Mouse (Mus musculus): Measurements from ENCODE around the gene Lsamp. TPM values are rescaled to one million over a fixed set of nuclear protein-coding genes. Genes with fewer than 3 reads are reported as not detected.

The Lsamp gene
- 1 to 10 TPM; 1.4 TPM for total RNA-seq (2021)
- long read RNA-seq, experiment 1, partial matches to known transcripts: 0 of 1 reads
- long read RNA-seq, experiment 1, other reads (novel, unspliced or antisense): 1 of 1 reads
- long read RNA-seq, experiment 2, partial matches to known transcripts: 0 of 3 reads
- long read RNA-seq, experiment 2, other reads (novel, unspliced or antisense): 3 of 3 reads

- DNase-seq: peak; percentile 22 to 47
- intact Hi-C loops (cut with DNase I): no loop called here
Observed at GRCm38 (mm10) chr16:39984205-39984634, at the start of gene Lsamp. Lsamp (plus strand) TSS chr16:39984361.

GRCm38 (mm10) chr16:39957686-39958085 is 26.5 kb upstream of the Lsamp start:
- DNase-seq: no peak
- intact Hi-C loops (cut with DNase I): no loop called here

GRCm38 (mm10) chr16:39972712-39973111 is 11.4 kb upstream of the Lsamp start:
- DNase-seq: no peak
- intact Hi-C loops (cut with DNase I): no loop called here

GRCm38 (mm10) chr16:39984635-39985291 is 602 bp downstream of the Lsamp start:
- DNase-seq: no peak
- intact Hi-C loops (cut with DNase I): no loop called here

GRCm38 (mm10) chr16:39988466-39988865 is 4.3 kb downstream of the Lsamp start:
- intact Hi-C loops (cut with DNase I): no loop called here
- DNase-seq: no peak

- DNase-seq: no peak
- intact Hi-C loops (cut with DNase I): no loop called here
Observed at GRCm38 (mm10) chr16:39994821-39995220, 10.7 kb downstream of the Lsamp start.

GRCm38 (mm10) chr16:40008800-40009199 is 24.6 kb downstream of the Lsamp start:
- DNase-seq: no peak
- intact Hi-C loops (cut with DNase I): no loop called here

GRCm38 (mm10) chr16:40011106-40011505 is 26.9 kb downstream of the Lsamp start:
- intact Hi-C loops (cut with DNase I): no loop called here
- no peak for DNase-seq

GRCm38 (mm10) chr16:40022611-40023010 is 38.5 kb downstream of the Lsamp start:
- no peak for DNase-seq
- intact Hi-C loops (cut with DNase I): no loop called here

- DNase-seq: no peak
- intact Hi-C loops (cut with DNase I): no loop called here
Observed at GRCm38 (mm10) chr16:40036719-40037118, 52.6 kb downstream of the Lsamp start.

GRCm38 (mm10) chr16:40059546-40059945 is 75.4 kb downstream of the Lsamp start:
- DNase-seq: no peak
- intact Hi-C loops (cut with DNase I): no loop called here

GRCm38 (mm10) chr16:40059968-40060367 is 75.8 kb downstream of the Lsamp start:
- intact Hi-C loops (cut with DNase I): no loop called here
- no peak for DNase-seq

- intact Hi-C loops (cut with DNase I): no loop called here
Observed at GRCm38 (mm10) chr16:40060491-40060890, 76.3 kb downstream of the Lsamp start.

GRCm38 (mm10) chr16:40075556-40075955 is 91.4 kb downstream of the Lsamp start:
- intact Hi-C loops (cut with DNase I): no loop called here
- DNase-seq: peak; percentile 33 to 49

More at GRCm38 (mm10) chr16:40060491-40060890, 76.3 kb downstream of the Lsamp start:
- no peak for DNase-seq

- no peak for DNase-seq
- intact Hi-C loops (cut with DNase I): no loop called here
Observed at GRCm38 (mm10) chr16:40080224-40080623, 96.1 kb downstream of the Lsamp start.

- DNase-seq: no peak
- intact Hi-C loops (cut with DNase I): no loop called here
Observed at GRCm38 (mm10) chr16:40104329-40104728, 120.2 kb downstream of the Lsamp start.

- DNase-seq: no peak
- intact Hi-C loops (cut with DNase I): no loop called here
Observed at GRCm38 (mm10) chr16:40182918-40183317, 198.8 kb downstream of the Lsamp start.

GRCm38 (mm10) chr16:40187987-40188590 is 203.9 kb downstream of the Lsamp start:
- DNase-seq: no peak
- intact Hi-C loops (cut with DNase I): no loop called here

- DNase-seq: no peak
- intact Hi-C loops (cut with DNase I): no loop called here
Observed at GRCm38 (mm10) chr16:40194401-40194800, 210.2 kb downstream of the Lsamp start.

GRCm38 (mm10) chr16:40194839-40195238 is 210.7 kb downstream of the Lsamp start:
- intact Hi-C loops (cut with DNase I): no loop called here
- DNase-seq: no peak

GRCm38 (mm10) chr16:40228627-40229026 is 244.5 kb downstream of the Lsamp start:
- intact Hi-C loops (cut with DNase I): no loop called here
- DNase-seq: no peak

- DNase-seq: no peak
- intact Hi-C loops (cut with DNase I): no loop called here
Observed at GRCm38 (mm10) chr16:40233066-40233465, 248.9 kb downstream of the Lsamp start.

Measured in heart, postnatal 14 days (tissue).